Mouse (Mus musculus) heart, embryonic 14.5 days (tissue): ENCODE measurements at regions not wholly inside any gene's neighbourhood (a gene's known extent, or its start where the extent isn't known, plus 50 kb on each side); places are given as distances from the start of the nearest gene placed in this dataset.

Experiments used
- ATAC-seq: fragments of 200-750 bp; cut with Nextera tagmentation; 2 replicates; pipeline ENCODE4 v1.8.0; 2017; ENCODE audit warnings: low read depth, moderate TSS enrichment; ENCODE audit not compliant: insufficient number of reproducible peaks, insufficient read depth, low FRiP score
- H3K27ac ChIP-seq, 2 experiments: fragments of 200-500 bp in 1 of 2; fragments of 300-500 bp in 1 of 2; sonication (generic) in 1 of 2; replicated peaks in 1 of 2; 2 replicates each; pipeline ENCODE4 v1.5.1; 2012 to 2014; ENCODE audit warnings: low read depth in 2 of 2, low read length in 2 of 2, control low read depth in 1 of 2, mild to moderate bottlenecking in 1 of 2, mixed read lengths in 1 of 2; ENCODE audit not compliant: control insufficient read depth in 1 of 2, insufficient read depth in 1 of 2
- H3K27me3 ChIP-seq: fragments of 300-500 bp; sonication (generic); 2 replicates; pipeline ENCODE4 v1.6.1; 2014; ENCODE audit warnings: mild to moderate bottlenecking, low read length, control low read depth; ENCODE audit not compliant: control insufficient read depth, insufficient read depth
- H3K36me3 ChIP-seq: fragments of 300-500 bp; sonication (generic); 2 replicates; pipeline ENCODE4 v1.6.1; 2014; ENCODE audit warnings: mild to moderate bottlenecking, control low read depth, low read length, mixed read lengths; ENCODE audit not compliant: control insufficient read depth, insufficient read depth
- H3K4me1 ChIP-seq, 2 experiments: fragments of 200-500 bp in 1 of 2; fragments of 300-500 bp in 1 of 2; sonication (generic) in 1 of 2; 2 replicates each; pipeline ENCODE4 v1.6.1; 2012 to 2014; ENCODE audit warnings: low read length in 2 of 2, control low read depth in 1 of 2, mixed read lengths in 1 of 2; ENCODE audit not compliant: control insufficient read depth in 2 of 2, insufficient read depth in 2 of 2
- H3K4me2 ChIP-seq: fragments of 300-500 bp; sonication (generic); 2 replicates; pipeline ENCODE4 v1.6.1; 2014; ENCODE audit warnings: mild to moderate bottlenecking, low read length
- H3K4me3 ChIP-seq, 2 experiments: fragments of 200-500 bp in 1 of 2; fragments of 300-500 bp in 1 of 2; sonication (generic) in 1 of 2; 2 replicates each; pipeline ENCODE4 v1.5.1; 2012 to 2014; ENCODE audit warnings: low read length in 2 of 2, mild to moderate bottlenecking in 2 of 2, control low read depth in 1 of 2, low read depth in 1 of 2, moderate library complexity in 1 of 2; ENCODE audit not compliant: control insufficient read depth in 1 of 2, insufficient read depth in 1 of 2
- H3K9ac ChIP-seq: fragments of 300-500 bp; sonication (generic); 2 replicates; pipeline ENCODE4 v1.6.1; 2014; ENCODE audit warnings: mild to moderate bottlenecking, low read length
- H3K9me3 ChIP-seq: fragments of 300-500 bp; sonication (generic); 2 replicates; pipeline ENCODE4 v1.6.1; 2016; ENCODE audit warnings: low read length, control low read depth; ENCODE audit not compliant: control insufficient read depth
- WGBS: fragments of 180-500 bp; shearing (Covaris S2); extraction: QIAGEN DNeasy Blood & Tissue Kit; methylation state at CpG from one replicate; pipeline ENCODE4 v1.1.7; 2014; 5-methylcytosine and 5-hydroxymethylcytosine counted together

DNA sequence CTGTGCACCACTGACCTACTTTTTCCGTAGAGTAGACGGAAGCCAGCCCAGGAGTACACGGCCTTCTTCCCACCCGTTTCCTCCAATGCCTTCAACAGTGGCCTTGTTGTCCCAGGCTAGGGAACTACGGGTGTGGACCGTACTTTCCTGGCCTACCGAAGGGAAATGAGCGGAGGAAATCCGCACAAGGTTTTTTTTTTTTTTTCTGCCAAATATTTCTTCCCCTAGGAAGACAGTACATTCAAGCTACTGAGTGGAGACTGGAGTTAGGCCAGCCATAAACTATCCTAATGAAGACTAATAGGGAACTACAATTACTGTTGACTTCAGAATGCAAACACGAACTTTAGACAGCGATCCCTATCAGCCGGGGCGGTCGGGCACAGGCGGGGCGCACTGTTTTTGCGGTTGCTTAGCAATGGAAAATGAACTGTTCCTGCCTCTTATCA is 177.3 kb downstream of the Ttc8 start:
- no peak overlapping the region for H3K9ac ChIP-seq
- H3K9me3 ChIP-seq: no peaks in the 10 kb centered on the region
- H3K4me3 ChIP-seq: no peak overlapping the region
- H3K27ac ChIP-seq: peak overlapping the region in 1 of 2 experiments; percentile 35; a peak in 1 of 4 replicates
- H3K27me3 ChIP-seq: no peaks in the 10 kb centered on the region
- ATAC-seq: peak; percentile 44; the same call in 1 of the 2 replicates
- peaks cover 0 to 5% of the 10 kb centered on the region in 2 experiments; a peak in 2 of 4 replicates for H3K4me1 ChIP-seq
- H3K4me2 ChIP-seq: no peak overlapping the region; the same call in 1 of the 2 replicates
- 63% methylated on average over 17 of the region's 17 CpGs for WGBS
- H3K36me3 ChIP-seq: no peaks in the 10 kb centered on the region

DNA sequence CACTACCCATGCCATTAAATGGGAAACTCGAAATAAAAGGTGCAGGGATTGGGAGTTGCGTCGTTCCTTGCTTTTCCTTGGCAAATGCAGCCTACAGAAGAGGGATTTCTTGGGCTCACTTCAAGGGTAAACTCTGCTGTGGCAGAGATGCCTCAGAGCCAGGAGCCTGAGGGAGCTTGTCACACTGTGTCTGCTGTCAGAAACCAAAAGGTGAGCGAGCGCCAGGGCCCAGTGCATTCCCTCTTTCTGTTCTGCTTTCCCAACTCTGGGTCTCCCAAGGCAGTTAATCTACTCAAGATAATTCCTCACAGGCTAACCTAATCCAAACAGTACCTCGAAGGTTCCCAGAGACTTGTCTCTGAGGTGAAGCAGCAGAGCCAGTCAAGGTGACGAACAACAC is 179.5 kb downstream of the Ttc8 start:
- no peaks in the 10 kb centered on the region for H3K36me3 ChIP-seq
- H3K4me1 ChIP-seq: peaks cover 0 to 5% of the 10 kb centered on the region in 2 experiments; a peak in 2 of 4 replicates
- WGBS: 66% methylated on average over 7 of the region's 7 CpGs
- H3K9ac ChIP-seq: no peak overlapping the region
- no peak overlapping the region for H3K4me2 ChIP-seq
- H3K9me3 ChIP-seq: no peaks in the 10 kb centered on the region
- H3K27ac ChIP-seq: no peak overlapping the region
- no peak for ATAC-seq
- no peaks in the 10 kb centered on the region for H3K27me3 ChIP-seq
- H3K4me3 ChIP-seq: no peak overlapping the region

DNA sequence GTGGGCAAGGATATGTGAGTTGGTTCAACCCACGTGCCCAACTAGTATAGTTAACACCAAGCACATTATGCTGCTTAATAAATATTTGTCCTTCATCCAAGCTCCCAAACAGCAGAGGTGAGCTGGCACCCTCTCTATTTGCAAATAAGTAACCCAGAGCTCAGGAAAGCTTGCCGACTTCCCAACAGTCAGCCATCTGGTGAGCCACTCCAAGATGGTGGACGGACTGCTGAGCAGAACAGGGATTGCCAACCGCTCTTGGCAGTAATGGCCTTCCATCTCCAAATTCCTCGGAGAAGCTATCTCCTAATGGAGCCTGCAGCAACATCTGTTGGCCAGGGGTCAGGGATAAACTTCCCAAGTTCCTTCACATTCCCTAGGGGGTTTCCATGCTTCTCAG is 188.2 kb downstream of the Ttc8 start:
- H3K36me3 ChIP-seq: no peaks in the 10 kb centered on the region
- no peaks in the 10 kb centered on the region for H3K27me3 ChIP-seq
- 86% methylated on average over 5 of the region's 5 CpGs for WGBS
- no peak overlapping the region for H3K4me3 ChIP-seq
- H3K27ac ChIP-seq: no peak overlapping the region
- no peaks in the 10 kb centered on the region for H3K4me1 ChIP-seq
- peaks cover 4% of the 10 kb centered on the region for H3K9me3 ChIP-seq
- H3K4me2 ChIP-seq: no peak overlapping the region
- ATAC-seq: no peak
- H3K9ac ChIP-seq: no peak overlapping the region

DNA sequence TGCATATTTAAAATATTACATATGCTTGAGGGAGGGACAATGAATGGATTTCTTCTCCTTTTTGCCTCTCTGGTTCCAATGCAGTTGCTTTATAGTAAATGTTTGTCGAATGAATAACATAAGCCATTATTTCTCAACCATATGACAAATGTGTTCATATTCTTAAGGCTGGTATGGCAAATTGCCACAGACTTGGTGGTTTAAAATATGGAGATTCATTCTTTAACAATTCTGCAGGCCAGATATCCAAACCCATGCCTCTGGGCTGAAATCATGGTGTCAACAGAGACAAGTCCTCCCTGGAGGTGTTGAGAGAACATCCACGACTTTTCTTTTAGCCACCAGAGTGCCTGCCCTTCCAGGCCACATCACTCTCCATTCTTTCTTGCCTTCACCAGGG is 193.4 kb downstream of the Ttc8 start:
- no peak overlapping the region for H3K27ac ChIP-seq
- no peaks in the 10 kb centered on the region for H3K36me3 ChIP-seq
- H3K4me1 ChIP-seq: 0 out of 4 replicates have a peak, but pooled peaks cover 0 to 6% of the 10 kb centered on the region in 2 experiments
- H3K4me3 ChIP-seq: no peak overlapping the region
- WGBS: 76% methylated on average over 2 of the region's 2 CpGs
- ATAC-seq: no peak
- no peak overlapping the region for H3K9ac ChIP-seq
- no peak overlapping the region for H3K4me2 ChIP-seq
- H3K27me3 ChIP-seq: no peaks in the 10 kb centered on the region
- H3K9me3 ChIP-seq: no peaks in the 10 kb centered on the region

DNA sequence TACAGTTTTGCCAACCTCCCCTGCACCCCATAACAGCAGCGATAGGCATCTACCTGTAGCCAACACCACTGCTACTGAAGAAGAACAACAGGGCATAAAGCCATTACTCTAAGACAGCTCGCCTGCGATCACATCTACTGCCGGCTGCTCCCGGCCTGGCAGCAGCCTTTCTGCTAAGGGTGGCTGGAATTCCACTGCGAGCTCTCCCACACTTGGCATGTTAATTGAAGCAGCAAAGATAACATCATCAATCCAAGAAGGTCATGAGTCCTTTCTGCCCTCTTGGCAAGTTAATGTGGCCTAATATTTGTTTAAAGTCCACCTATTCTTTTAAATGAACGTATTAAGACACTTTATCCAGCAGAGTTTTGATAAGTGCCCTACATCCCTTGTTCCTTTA is 196.1 kb downstream of the Ttc8 start:
- no peaks in the 10 kb centered on the region for H3K27me3 ChIP-seq
- H3K9me3 ChIP-seq: no peaks in the 10 kb centered on the region
- no peak overlapping the region for H3K4me2 ChIP-seq
- no peak overlapping the region for H3K9ac ChIP-seq
- H3K27ac ChIP-seq: no peak overlapping the region
- WGBS: 31% methylated on average over 7 of the region's 7 CpGs
- H3K4me3 ChIP-seq: no peak overlapping the region
- 0 out of 4 replicates have a peak, but pooled peaks cover 0 to 6% of the 10 kb centered on the region in 2 experiments for H3K4me1 ChIP-seq
- ATAC-seq: no peak
- no peaks in the 10 kb centered on the region for H3K36me3 ChIP-seq

DNA sequence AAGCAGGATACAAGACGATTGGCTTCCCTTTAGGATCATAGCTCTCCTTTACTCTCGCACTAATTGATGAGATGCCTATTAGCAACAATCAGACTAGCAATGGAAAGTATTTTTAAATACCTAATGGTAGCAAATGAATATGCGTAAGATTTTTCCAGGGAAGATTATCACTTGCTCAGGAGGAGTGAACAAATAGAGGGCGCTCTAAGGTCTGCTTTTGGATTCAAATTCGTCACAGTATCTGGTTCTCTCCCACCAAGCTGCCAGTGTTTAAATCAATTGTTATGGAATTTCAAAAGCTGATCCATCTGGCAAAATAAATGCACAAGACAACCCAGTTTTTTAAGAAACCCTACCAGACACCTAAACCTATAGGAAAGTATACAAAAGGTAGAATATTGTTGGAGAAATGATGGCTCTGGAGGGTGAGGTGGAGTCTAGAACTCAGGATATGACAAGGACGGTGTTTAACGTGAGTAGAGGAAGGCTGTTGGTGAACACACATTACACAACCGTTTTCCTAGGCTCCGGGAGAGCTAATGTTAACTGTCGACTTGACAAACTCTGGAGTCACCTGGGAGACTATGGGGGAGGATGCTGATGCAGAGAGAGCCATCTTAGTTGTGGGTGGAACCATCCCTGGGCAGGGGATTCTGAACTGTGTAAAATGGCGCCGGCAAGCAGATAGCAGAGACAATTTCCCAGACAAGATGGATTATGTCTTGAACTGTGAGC is 198.2 kb downstream of the Ttc8 start:
- Histone ChIP-seq H3K9ac (no peak overlapping the region), H3K9me3 (no peaks in the 10 kb centered on the region), H3K4me1 (0 out of 4 replicates have a peak, but pooled peaks cover 0 to 6% of the 10 kb centered on the region in 2 experiments), H3K27ac (no peak overlapping the region), H3K4me3 (no peak overlapping the region), H3K4me2 (no peak overlapping the region), H3K36me3 (no peaks in the 10 kb centered on the region), H3K27me3 (no peaks in the 10 kb centered on the region)
- whole genome bisulfite sequencing: 86% methylated on average over 12 of the region's 12 CpGs
- ATAC-seq: no peak

DNA sequence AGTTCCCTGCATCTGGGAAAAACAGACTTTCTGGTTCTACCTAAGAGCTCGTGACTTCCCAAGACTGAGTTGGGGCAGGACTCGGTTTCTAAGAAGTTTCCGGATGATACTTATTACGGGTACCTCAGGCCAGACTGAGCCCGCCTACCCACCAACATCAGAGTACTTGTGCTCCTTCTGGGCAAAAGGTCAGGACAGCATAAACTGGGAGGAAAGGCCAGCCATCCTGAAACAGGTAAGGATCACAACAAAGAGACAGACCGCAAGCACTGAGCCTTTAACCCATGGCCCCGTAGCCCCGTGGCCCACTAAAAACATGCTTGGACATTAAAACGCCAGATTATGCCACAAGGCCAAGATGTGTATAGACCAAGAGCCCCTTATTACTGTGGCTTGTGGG is 199.6 kb downstream of the Ttc8 start:
- 89% methylated on average over 9 of the region's 9 CpGs for WGBS
- no peak overlapping the region for H3K9ac ChIP-seq

More for the DNA sequence above, 199.6 kb downstream of the Ttc8 start:
- no peak overlapping the region for H3K4me3 ChIP-seq
- no peaks in the 10 kb centered on the region for H3K9me3 ChIP-seq
- ATAC-seq: no peak
- H3K27me3 ChIP-seq: no peaks in the 10 kb centered on the region
- H3K4me2 ChIP-seq: no peak overlapping the region
- no peak overlapping the region for H3K27ac ChIP-seq
- no peaks in the 10 kb centered on the region for H3K36me3 ChIP-seq
- H3K4me1 ChIP-seq: 0 out of 4 replicates have a peak, but pooled peaks cover 0 to 6% of the 10 kb centered on the region in 2 experiments
